Mouse (Mus musculus): ENCODE results near the gene Dlgap1.

Dlgap1 gene

GRCm38 (mm10) chr17:70754638-70755037 is 785.8 kb downstream of the Dlgap1 start:
- in situ Hi-C loops (cut with MboI, MseI) = loop anchor here (5.0 kb wide), 2 partner anchors 83 to 213 kb away; no protein-coding TSS in a partner anchor

GRCm38 (mm10) chr17:70755039-70755668 is 786.3 kb downstream of the Dlgap1 start:
- in situ Hi-C loops (cut with MboI, MseI) = no loop called here

- in situ Hi-C loops (cut with MboI, MseI) = no loop called here
Observed at GRCm38 (mm10) chr17:70755669-70756263, 786.9 kb downstream of the Dlgap1 start.

DNA sequence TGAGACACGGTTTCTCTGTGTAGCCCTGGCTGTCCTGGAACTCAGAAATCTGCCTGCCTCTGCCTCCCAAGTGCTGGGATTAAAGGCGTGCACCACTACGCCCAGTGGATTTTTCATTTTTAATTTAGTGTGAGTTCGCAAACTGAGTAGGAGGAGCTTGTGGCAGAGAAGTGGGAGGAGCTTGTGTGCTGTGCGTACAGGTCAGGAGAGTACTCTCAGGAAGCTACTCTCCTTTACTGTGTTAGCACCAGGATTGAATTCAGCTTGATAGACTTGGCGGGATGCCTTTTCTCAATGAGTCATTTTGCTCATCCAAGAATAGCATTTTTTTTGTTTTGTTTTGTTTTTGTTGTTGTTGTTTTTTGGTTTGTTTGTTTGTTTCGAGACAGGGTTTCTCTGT is 793.1 kb downstream of the Dlgap1 start:
- in situ Hi-C loops (cut with MboI, MseI) = no loop called here

DNA sequence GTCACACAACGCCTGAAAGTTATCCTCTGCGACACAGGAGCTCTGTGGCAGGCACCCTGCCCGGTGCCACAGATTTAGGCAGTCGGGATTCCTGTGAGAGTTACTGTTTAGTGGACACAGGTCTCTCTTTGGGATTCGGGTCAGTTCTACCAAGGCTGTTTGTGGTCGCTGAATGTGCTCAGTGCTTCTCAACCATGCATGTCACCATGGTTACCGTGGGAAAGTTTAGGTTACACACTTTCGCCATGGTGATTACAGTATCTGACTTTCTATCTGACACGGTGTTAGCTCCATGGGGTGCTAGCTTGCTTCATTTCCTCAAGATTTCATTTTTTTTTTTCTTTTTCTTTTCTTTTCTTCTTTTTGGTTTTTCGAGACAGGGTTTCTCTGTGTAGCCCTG is 793.8 kb downstream of the Dlgap1 start:
- in situ Hi-C loops (cut with MboI, MseI) = no loop called here

DNA sequence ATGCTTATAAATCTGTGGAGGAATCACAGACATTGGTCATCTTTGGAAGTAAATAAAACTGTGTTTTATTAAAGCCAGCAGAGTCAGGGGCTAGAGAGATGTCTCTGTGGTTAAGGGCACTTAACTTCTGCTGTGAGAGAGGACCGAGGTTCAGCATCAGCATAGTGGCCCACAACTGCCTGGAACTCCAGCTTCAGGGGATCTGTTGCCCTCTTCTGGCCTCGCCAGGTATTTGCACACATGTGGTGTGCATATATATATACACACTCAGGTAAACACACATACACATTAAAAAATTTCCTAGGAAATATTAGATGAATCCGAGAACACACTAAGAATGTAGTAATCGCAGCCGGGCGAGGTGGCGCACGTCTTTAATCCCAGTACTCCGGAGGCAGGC is 796.5 kb downstream of the Dlgap1 start:
- in situ Hi-C loops (cut with MboI, MseI) = no loop called here

- in situ Hi-C loops (cut with MboI, MseI) = no loop called here
Observed at GRCm38 (mm10) chr17:70765976-70766375, 797.1 kb downstream of the Dlgap1 start.

GRCm38 (mm10) chr17:70772120-70772899 is 803.4 kb downstream of the Dlgap1 start:
- in situ Hi-C loops (cut with MboI, MseI) = no loop called here

GRCm38 (mm10) chr17:70779770-70780169 is 810.9 kb downstream of the Dlgap1 start:
- in situ Hi-C loops (cut with MboI, MseI) = no loop called here

DNA sequence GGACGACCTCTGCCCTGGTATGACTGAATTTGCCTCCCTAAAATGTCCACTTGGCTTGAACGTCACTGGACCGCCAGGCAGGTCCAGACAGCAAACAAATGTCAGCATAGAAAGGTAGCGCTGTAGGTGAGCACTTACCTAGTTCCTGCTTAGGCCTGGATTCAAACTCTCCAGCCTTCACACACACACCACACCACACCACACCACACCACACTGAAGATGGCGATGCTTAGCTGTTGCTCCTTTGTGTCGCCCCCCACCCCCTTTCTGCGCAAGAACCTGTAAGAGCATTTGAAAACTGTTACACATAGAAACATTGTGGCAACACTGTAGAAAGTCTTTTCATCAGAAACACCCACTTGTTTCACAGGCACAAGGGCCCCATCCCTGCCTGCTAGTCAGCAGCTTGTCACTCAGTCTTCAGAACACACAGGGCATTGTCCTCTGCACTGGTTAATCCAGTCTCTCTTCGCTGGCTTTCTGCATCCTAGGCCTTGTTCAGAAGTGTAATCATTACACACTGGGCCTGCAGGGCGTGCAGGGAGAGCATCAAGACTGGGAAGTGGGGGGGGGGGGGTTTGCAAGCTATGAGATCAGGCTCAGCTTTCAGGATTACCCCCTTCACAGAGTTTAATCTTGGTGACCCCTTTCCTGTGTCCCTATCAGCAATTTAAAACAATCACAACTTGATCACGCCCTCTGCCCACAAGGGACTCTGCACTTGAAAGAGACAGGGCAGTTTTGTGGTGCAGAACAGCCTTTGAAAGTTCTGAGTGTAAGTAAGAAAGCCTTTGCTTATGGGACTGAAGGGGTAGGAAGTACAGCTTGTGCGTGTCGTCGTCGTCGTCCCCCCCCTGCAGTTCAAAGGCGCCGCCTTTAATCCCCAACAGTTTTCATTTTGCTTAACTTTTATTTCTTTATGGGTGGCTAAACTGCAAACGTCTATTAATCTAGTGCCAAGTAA is 812.1 kb downstream of the Dlgap1 start:
- in situ Hi-C loops (cut with MboI, MseI) = no loop called here

GRCm38 (mm10) chr17:70783273-70783672 is 814.4 kb downstream of the Dlgap1 start:
- in situ Hi-C loops (cut with MboI, MseI) = no loop called here

DNA sequence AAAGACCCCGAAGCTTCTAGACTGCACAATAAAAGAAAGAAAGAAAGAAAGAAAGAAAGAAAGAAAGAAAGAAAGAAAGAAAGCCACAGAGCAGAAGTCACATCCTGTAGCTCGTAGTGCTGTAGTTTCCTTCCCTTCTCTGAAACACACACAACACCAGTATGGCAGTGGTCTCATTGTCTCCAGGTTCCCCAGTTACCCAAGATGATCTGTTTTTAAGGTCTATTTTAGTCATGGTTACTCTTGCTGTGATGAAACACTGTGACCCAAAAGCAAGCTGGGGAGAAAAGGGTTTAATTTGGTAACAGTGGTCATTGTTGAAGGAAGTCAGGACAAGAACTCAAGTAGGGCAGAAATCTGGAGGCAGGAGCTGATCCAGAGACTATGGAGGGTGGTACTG is 818.5 kb downstream of the Dlgap1 start:
- in situ Hi-C loops (cut with MboI, MseI) = no loop called here

- in situ Hi-C loops (cut with MboI, MseI) = no loop called here
Observed at GRCm38 (mm10) chr17:70790801-70791200, 821.9 kb downstream of the Dlgap1 start.

DNA sequence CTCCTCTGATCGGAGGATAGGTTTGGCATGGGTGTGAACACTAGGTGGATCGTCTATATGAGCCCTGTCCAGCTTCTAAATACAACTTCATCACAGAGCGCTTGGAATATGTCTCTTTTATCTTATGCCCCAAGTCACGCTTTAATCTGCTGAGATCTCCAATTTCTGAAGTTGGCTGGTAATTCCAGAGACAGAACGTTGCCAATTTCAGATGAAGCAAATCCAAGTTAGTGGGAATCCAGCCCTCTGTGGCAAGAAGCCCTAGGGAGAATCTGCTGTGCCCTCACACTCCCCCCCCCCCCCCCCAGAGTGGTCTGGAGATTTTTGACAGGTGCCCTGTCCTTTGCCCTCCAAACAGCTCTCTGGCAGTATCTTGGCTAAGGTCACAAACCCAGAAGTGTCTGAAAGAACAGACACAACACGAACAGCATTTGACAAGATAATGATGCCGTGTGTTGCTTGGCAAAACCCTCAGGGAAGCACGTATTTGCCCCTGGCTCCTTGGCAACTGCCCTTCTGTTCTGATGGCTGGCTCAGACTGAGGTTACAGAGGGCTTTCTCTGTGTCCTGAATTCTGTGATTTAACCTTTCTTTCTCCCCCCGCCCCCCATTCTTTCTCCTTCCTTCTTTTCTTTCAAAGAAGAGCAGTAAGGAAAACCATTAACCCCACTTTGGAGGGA is 822.9 kb downstream of the Dlgap1 start:
- in situ Hi-C loops (cut with MboI, MseI) = no loop called here

GRCm38 (mm10) chr17:70794291-70794690 is 825.4 kb downstream of the Dlgap1 start:
- in situ Hi-C loops (cut with MboI, MseI) = no loop called here

DNA sequence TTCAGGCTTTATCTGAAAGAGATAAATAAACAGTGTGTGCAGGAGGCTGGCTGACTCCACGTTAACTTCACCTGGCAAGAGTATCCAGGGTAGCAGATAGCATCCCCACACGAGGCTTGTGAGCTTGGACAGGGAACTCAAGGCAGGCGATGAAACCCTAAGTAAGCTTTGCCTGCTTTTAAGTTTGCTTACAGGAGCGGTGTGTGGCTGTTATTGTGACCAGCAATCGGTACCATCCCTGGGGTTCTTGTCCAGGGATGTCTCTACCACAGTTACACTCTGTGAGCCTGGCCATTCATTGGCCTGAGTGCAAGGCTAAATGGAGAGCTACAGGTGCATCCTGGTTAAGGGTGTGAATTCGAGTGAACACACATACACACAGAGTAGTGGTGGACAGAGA is 825.8 kb downstream of the Dlgap1 start:
- in situ Hi-C loops (cut with MboI, MseI) = no loop called here

- in situ Hi-C loops (cut with MboI, MseI) = no loop called here
Observed at GRCm38 (mm10) chr17:70795196-70795595, 826.3 kb downstream of the Dlgap1 start.

GRCm38 (mm10) chr17:70796940-70797772 is 828.3 kb downstream of the Dlgap1 start:
- in situ Hi-C loops (cut with MboI, MseI) = no loop called here

DNA sequence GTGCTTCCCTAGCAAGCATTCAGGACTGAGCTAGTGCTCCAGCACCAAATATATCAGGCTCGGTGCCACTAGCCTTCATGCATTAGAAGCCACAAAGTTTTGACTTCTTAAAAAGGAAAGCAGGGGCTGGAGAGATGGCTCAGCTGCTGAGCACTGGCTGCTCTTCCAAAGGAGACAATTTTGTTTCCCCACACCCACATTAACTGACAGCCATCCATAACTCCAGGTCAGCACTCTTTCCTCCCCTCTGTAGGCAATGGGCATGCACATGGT is 828.8 kb downstream of the Dlgap1 start:
- in situ Hi-C loops (cut with MboI, MseI) = no loop called here

DNA sequence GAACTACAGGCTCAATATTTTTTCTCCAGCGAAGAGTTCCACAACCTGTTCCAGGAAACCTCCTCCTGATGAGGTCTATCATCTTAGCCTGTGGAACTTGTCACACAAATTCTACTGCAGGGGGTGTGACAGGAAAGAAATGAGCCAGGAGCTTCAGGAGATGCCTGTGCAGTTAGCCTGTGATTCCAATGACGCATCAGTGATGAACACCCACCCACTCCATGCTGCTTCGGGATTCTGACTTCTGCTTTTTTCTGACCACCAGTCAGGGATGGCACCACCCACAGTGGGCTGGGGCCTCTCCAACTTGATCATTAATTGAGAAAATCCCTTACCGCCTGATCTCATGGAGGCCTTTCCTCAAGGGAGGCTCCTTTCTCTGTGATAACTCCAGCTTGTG is 830.4 kb downstream of the Dlgap1 start:
- in situ Hi-C loops (cut with MboI, MseI) = no loop called here

Measured in regulatory T cell (primary cell).